Mouse (Mus musculus) G1E (cell line): ENCODE results near the gene Tspyl4.

Experiments
- CTCF ChIP-seq: IDR thresholded peaks from 2 replicates; pipeline ENCODE4 v1.5.1; 2012; ENCODE audit warnings: low read depth, low read length, inconsistent platforms, mixed read lengths
- GATA1 ChIP-seq: IDR thresholded peaks from 2 replicates; pipeline ENCODE4 v1.6.1; 2012; ENCODE audit warnings: borderline replicate concordance, low read length, inconsistent platforms, mixed read lengths

GRCm38 (mm10) chr10:34267312-34268070, 29.8 kb upstream of the Tspyl4 start:
- no peak for TF ChIP-seq CTCF
- no peak for TF ChIP-seq GATA1
